Mouse (Mus musculus) ES-E14 (cell line): Measurements from ENCODE around the gene Aif1.

ENCODE experiments used
- CHD2 ChIP-seq: IDR thresholded peaks from 2 replicates; pipeline ENCODE4 v1.6.1; 2014; ENCODE audit warnings: mild to moderate bottlenecking, low read depth, low read length, inconsistent platforms
- HCFC1 ChIP-seq: IDR thresholded peaks from 2 replicates; pipeline ENCODE4 v1.6.1; 2012; ENCODE audit warnings: low read length, inconsistent platforms, borderline replicate concordance; ENCODE audit not compliant: insufficient read depth

- TF ChIP-seq HCFC1 (no peak), CHD2 (no peak)
These were observed 26.6 kb upstream of the Aif1 start for GRCm38 (mm10) chr17:35202442-35202841.
